Mouse (Mus musculus) urinary bladder, adult 18-20 months (tissue): ENCODE measurements around the gene Pnpo.

Experiments used
- DNase-seq, 2 experiments: peaks; one replicate each; pipeline ENCODE4 v3.0.0; 2022; ENCODE audit warnings: low spot score in 2 of 2, mixed read lengths in 2 of 2

The Pnpo gene

GRCm38 (mm10) chr11:96906431-96907161, 37.2 kb downstream of the Pnpo start:
- DNase-seq = no peak

- DNase-seq = no peak
These were observed 40.8 kb downstream of the Pnpo start for GRCm38 (mm10) chr11:96902639-96903635.

- DNase-seq = no peak
These were observed 42.5 kb downstream of the Pnpo start for GRCm38 (mm10) chr11:96901332-96901731.

GRCm38 (mm10) chr11:96899449-96900306, 44.1 kb downstream of the Pnpo start:
- no peak for DNase-seq

GRCm38 (mm10) chr11:96895886-96896285, 47.9 kb downstream of the Pnpo start:
- DNase-seq = no peak

- DNase-seq = no peak
These were observed 50.5 kb downstream of the Pnpo start for GRCm38 (mm10) chr11:96893203-96893842.

- no peak for DNase-seq
These were observed 51.8 kb downstream of the Pnpo start for GRCm38 (mm10) chr11:96891784-96892527.
